ENCODE assay signal across 24 mouse cellular contexts in the genomic region with DNA sequence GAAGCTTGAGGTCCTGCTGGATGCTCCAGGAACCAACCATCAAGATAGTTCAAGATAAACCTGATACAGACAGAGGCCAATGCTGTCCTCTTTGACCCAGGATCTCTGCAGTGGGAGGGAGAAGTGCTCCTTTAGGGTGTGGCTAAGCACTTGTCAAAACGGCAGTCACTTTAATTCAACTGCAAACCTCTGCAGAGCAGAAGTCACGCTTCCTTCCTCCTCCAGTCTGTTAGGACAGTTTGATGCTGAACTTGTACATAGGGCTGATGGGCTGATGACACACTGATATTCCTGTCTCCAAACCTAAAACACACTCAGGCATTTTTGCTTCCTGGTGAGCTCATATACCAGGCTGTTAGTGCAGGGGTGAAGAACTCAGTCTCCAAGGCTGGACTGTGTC.
A peak's percentile ranks its signal among the peaks of the same experiment; 100 is the strongest.
DNase-seq lines count a peak whose midpoint lies in the region; ATAC-seq and TF ChIP-seq lines count a peak whose summit lies in the region.
"Had no signal": no experiment of that assay in that cellular context is flagged by ENCODE, and none has a peak within 500 bp of the region (broad histone marks: within the 10 kb centered on the region; RNA-seq: fewer than 3 reads in every experiment).

No protein-coding gene starts in this region.

- H3K79me2 ChIP-seq in liver, adult 2 months (ENCODE audit: control insufficient read depth, insufficient read depth, low read length), result no peaks in the 10 kb centered on the region

- no peaks in the 10 kb centered on the region for H3K36me3 ChIP-seq in liver, adult 2 months (ENCODE audit: control insufficient read depth, insufficient read depth, low read length)
- H3K36me3 ChIP-seq in liver, embryonic 12.5 days, result no peaks in the 10 kb centered on the region
- H3K36me3 ChIP-seq: forebrain, embryonic 10.5 days; G1E; heart, embryonic 12.5 days; heart, embryonic 15.5 days had no signal

- DNase-seq in liver, adult 2 months (ENCODE audit: extremely low read depth, low read depth, low spot score), result peak; percentile 35
- DNase-seq in right cerebral cortex, postnatal 10 days (ENCODE audit: low spot score in 2 of 2), result no peak
- no peak for DNase-seq in adrenal gland, postnatal 25 days
- DNase-seq: adrenal gland, postnatal 10 days; B cell, adult 2 months; cerebellum, adult 11 months; cerebellum, adult 2 months; cerebellum, adult 9-11 months; cerebellum, postnatal 25 days; gastrocnemius, postnatal 10 days; gastrocnemius, postnatal 36 days; heart, postnatal 10 days; heart, postnatal 4 days had no signal

- no peak for TF ChIP-seq CTCF in liver, adult 2 months (IDR thresholded peaks at IDR 0.05; ENCODE audit: low read depth, low read length)

- no peak for TF ChIP-seq POLR2A in liver, adult 2 months (IDR thresholded peaks at IDR 0.05; ENCODE audit: extremely low read depth, insufficient read depth, low read length)

- H3K27ac ChIP-seq in liver, adult 2 months (replicated peaks; ENCODE audit: insufficient read depth, low read depth, low read length), result no peak overlapping the region
- no peak overlapping the region for H3K27ac ChIP-seq in liver, embryonic 12.5 days
- H3K27ac ChIP-seq: forebrain, embryonic 10.5 days; forebrain, embryonic 13.5 days; heart, embryonic 15.5 days; hindbrain, embryonic 14.5 days had no signal

- WGBS in liver, adult 2 months, result 44% methylated on average over 2 of the region's 2 CpGs
- 19% methylated on average over 2 of the region's 2 CpGs for WGBS in liver, embryonic 12.5 days (ENCODE audit: insufficient replicate concordance)

- H3K27me3 ChIP-seq in liver, adult 2 months (ENCODE audit: control insufficient read depth, insufficient read depth, low read length), result no peaks in the 10 kb centered on the region
- no peaks in the 10 kb centered on the region; the same call in 1 of the 2 replicates for H3K27me3 ChIP-seq in liver, embryonic 12.5 days (replicated peaks)
- H3K27me3 ChIP-seq: forebrain, embryonic 13.5 days had no signal

- ATAC-seq in liver, embryonic 12.5 days, result no peak
- ATAC-seq in common myeloid progenitor, adult 5-6 weeks (replicated peaks; ENCODE audit: low read depth, poor library complexity, severe bottlenecking), result peak; percentile 54
- peak; percentile 88 for ATAC-seq in megakaryocyte, adult 5-6 weeks (ENCODE audit: poor library complexity, severe bottlenecking)
- ATAC-seq: forebrain, embryonic 13.5 days; forebrain, embryonic 16.5 days; Patski had no signal

- H3K4me2 ChIP-seq in liver, embryonic 12.5 days, result no peak overlapping the region
- H3K4me2 ChIP-seq: forebrain, embryonic 13.5 days; heart, embryonic 12.5 days; heart, embryonic 15.5 days; hindbrain, embryonic 14.5 days had no signal

- H3K9ac ChIP-seq in liver, adult 2 months (ENCODE audit: low read depth, low read length), result no peak overlapping the region
- H3K9ac ChIP-seq in liver, embryonic 12.5 days, result no peak overlapping the region
- H3K9ac ChIP-seq: forebrain, embryonic 13.5 days; heart, embryonic 12.5 days; heart, embryonic 15.5 days; hindbrain, embryonic 14.5 days had no signal

- H3K4me1 ChIP-seq in liver, adult 2 months (ENCODE audit: control insufficient read depth, insufficient read depth, low read length), result no peaks in the 10 kb centered on the region
- no peaks in the 10 kb centered on the region for H3K4me1 ChIP-seq in liver, embryonic 12.5 days
- H3K4me1 ChIP-seq: heart, embryonic 15.5 days had no signal

- H3K9me3 ChIP-seq in liver, embryonic 12.5 days (replicated peaks), result no peaks in the 10 kb centered on the region
- H3K9me3 ChIP-seq: forebrain, embryonic 10.5 days; forebrain, embryonic 13.5 days; heart, embryonic 12.5 days; heart, embryonic 15.5 days had no signal

- no peak overlapping the region for H3K4me3 ChIP-seq in liver, adult 2 months (ENCODE audit: insufficient read depth, low read depth, low read length)
- H3K4me3 ChIP-seq in liver, embryonic 12.5 days, result no peak overlapping the region
- H3K4me3 ChIP-seq: forebrain, embryonic 10.5 days; forebrain, embryonic 13.5 days; heart, embryonic 12.5 days; heart, embryonic 15.5 days had no signal
